Mouse (Mus musculus) limb, embryonic 11.5 days (tissue): ENCODE measurements around the gene Slc6a13. TPM values are rescaled to one million over a fixed set of nuclear protein-coding genes. Genes with fewer than 3 reads are reported as not detected.

ENCODE experiments used
- ATAC-seq: fragments of 200-750 bp; cut with Nextera tagmentation; 2 replicates; pipeline ENCODE4 v1.8.0; 2017; ENCODE audit warnings: low read depth; ENCODE audit not compliant: insufficient number of reproducible peaks, low FRiP score, low TSS enrichment
- DNase-seq: peaks from one replicate; pipeline ENCODE4 v3.0.0-alpha.2; 2015; ENCODE audit warnings: low spot score
- H3K27ac ChIP-seq: fragments of 300-500 bp; sonication (generic); replicated peaks from 2 replicates; pipeline ENCODE4 v1.5.1; 2014; ENCODE audit warnings: low read depth, mild to moderate bottlenecking, low read length
- H3K27me3 ChIP-seq: fragments of 300-500 bp; sonication (generic); 2 replicates; pipeline ENCODE4 v1.6.1; 2014; ENCODE audit warnings: mild to moderate bottlenecking, low read length, mixed read lengths; ENCODE audit not compliant: control insufficient read depth, insufficient read depth
- H3K36me3 ChIP-seq: fragments of 300-500 bp; sonication (generic); 2 replicates; pipeline ENCODE4 v1.6.1; 2014; ENCODE audit warnings: mild to moderate bottlenecking, low read length, moderate library complexity, mixed read lengths; ENCODE audit not compliant: control insufficient read depth, insufficient read depth
- H3K4me1 ChIP-seq: fragments of 300-500 bp; sonication (generic); 2 replicates; pipeline ENCODE4 v1.6.1; 2014; ENCODE audit warnings: low read length, mixed read lengths; ENCODE audit not compliant: control insufficient read depth, insufficient read depth
- H3K4me2 ChIP-seq: fragments of 300-500 bp; sonication (generic); 2 replicates; pipeline ENCODE4 v1.6.1; 2014; ENCODE audit warnings: low read depth, mild to moderate bottlenecking, moderate library complexity; ENCODE audit not compliant: severe bottlenecking
- H3K4me3 ChIP-seq: fragments of 300-500 bp; sonication (generic); 2 replicates; pipeline ENCODE4 v1.5.1; 2014; ENCODE audit warnings: low read depth, low read length
- H3K9ac ChIP-seq: fragments of 300-500 bp; sonication (generic); 2 replicates; pipeline ENCODE4 v1.6.1; 2014; ENCODE audit warnings: mild to moderate bottlenecking, low read length
- H3K9me3 ChIP-seq: fragments of 300-500 bp; sonication (generic); 2 replicates; pipeline ENCODE4 v1.6.1; 2016; ENCODE audit warnings: low read length; ENCODE audit not compliant: control insufficient read depth
- WGBS: fragments of 180-500 bp; shearing (Covaris S2); extraction: QIAGEN DNeasy Blood & Tissue Kit; methylation state at CpG from one replicate; pipeline ENCODE4 v1.1.7; 2014; 5-methylcytosine and 5-hydroxymethylcytosine counted together
- polyA plus RNA-seq: library from polyadenylated mRNA; unstranded; fragments of >200 nt; fragmentation: Nextera tagmentation; extraction: Ambion mirVana; gene quantifications from 2 replicates; pipeline ENCODE4 v1.2.1, GENCODE M21; 2014

Slc6a13 gene
- polyA plus RNA-seq, 1 experiment from 2014 or later: 1.3 TPM

DNA sequence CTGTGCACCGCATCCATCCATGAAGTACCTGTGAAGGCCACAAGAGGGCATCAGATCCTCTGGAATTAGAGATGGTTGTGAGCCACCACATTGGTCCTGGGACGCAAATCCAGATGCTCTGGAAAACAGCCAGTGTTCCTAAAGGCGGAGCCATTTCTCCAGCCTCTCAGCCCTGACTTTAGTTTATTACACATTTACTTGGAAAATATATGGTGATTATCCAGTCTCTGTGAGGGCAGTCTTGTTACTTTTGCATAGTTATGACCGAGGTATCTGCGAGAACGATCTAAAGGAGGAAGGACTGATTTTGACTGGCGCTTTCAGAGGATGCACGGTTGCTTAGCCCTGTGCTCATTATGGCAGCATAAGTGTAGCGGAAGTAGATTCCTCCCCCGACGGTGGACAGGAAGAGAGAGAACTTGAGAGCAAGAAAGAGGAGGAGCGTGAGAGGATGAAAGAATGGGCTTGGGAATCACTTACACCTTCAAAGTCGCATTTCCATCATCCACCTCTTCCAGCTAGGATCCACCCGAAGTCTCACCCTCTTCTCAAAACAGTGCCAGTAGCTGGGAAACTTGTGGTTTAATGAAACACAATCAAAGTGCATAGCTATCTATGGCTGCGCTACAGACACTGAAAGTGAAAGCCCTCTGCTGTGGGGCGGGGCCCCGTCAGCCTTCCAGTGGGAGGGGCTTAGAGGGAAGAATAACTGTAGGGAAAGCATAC lies 27.8 kb upstream of the Slc6a13 start:
- Histone ChIP-seq H3K36me3 (no peaks in the 10 kb centered on the region), H3K9me3 (no peaks in the 10 kb centered on the region), H3K4me3 (peak overlapping the region; percentile 26), H3K27me3 (no peaks in the 10 kb centered on the region), H3K9ac (0 out of 2 replicates have a peak overlapping the region, but pooled peaks have one; percentile 23), H3K4me2 (peak overlapping the region; percentile 65), H3K27ac (0 out of 2 replicates have a peak overlapping the region, but pooled peaks have one; percentile 30), H3K4me1 (no peaks in the 10 kb centered on the region)
- 15% methylated on average over 17 of the region's 17 CpGs for WGBS
- ATAC-seq (peak; percentile 88), DNase-seq (peak; percentile 89)

DNA sequence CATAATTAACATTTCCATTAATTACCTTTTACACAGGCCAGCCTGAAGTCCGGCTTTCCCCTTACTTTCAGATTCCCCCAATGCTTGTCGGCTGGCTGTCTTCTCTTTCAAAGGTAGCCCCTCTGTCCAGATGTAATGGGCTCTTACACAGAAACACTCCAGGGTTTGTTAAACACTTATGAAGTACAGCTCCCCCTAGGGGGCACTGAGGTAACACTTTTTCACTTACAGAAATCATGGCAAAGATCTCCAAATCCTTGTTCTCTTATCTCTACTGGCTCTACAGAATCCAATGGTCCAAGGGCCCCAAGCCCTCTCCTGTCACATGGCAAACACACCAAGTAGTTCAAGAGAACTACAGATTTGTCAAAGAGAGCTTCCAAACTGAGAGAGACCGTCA lies 25.7 kb upstream of the Slc6a13 start:
- Histone ChIP-seq H3K9me3 (no peaks in the 10 kb centered on the region), H3K4me3 (no peak overlapping the region), H3K9ac (no peak overlapping the region), H3K27ac (no peak overlapping the region), H3K4me2 (no peak overlapping the region), H3K36me3 (no peaks in the 10 kb centered on the region), H3K4me1 (no peaks in the 10 kb centered on the region), H3K27me3 (no peaks in the 10 kb centered on the region)
- ATAC-seq (no peak), DNase-seq (peak; percentile 38)
- 82% methylated on average over 3 of the region's 3 CpGs for WGBS

DNA sequence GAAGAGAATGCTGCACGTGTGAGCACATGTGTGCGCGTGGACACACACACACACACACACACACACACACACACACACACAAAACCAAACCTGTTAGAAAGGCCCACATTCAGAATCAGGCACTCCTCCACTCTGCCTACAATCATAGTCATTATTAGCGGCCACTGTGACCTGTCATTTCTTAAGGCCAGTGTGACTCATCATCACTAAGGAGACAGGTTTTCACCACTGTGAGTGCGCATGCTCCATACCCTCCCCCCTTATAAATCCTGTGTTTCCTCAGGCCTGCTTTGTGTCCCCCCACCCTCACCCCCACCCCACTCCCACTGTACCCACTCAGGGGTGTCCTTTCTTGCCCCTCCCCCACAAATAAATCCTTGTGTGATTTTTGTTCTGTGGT lies 15.9 kb upstream of the Slc6a13 start:
- H3K27me3 ChIP-seq: no peaks in the 10 kb centered on the region

DNA sequence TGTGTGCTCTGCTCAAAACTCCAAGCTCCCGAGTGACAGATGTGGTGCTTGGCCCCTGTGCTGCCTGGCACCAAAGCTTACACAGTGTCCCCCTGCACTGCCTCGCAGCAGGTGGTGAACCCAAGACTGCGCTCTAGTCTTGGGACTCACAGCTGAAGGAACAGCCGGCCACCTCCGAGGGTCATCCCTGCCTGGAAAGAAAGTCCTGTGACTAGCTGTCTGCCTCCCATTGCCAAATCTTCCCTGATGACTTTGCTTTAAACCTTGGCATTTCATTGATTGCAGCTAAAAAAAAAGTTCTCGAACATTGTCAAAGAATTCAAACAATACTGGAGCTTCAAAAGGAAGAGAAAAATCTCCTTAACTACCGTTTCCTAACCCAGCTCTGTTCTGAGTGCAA lies 710 bp upstream of the Slc6a13 start:
- Histone ChIP-seq H3K36me3 (no peaks in the 10 kb centered on the region), H3K9me3 (no peaks in the 10 kb centered on the region), H3K27ac (no peak overlapping the region), H3K4me2 (no peak overlapping the region), H3K9ac (no peak overlapping the region), H3K27me3 (no peaks in the 10 kb centered on the region), H3K4me1 (peaks cover 2% of the 10 kb centered on the region; the same call in 1 of the 2 replicates), H3K4me3 (no peak overlapping the region)
- 63% methylated on average over 7 of the region's 7 CpGs for WGBS
- ATAC-seq (no peak), DNase-seq (no peak)

More for the DNA sequence above, 15.9 kb upstream of the Slc6a13 start:
- no peak overlapping the region for H3K27ac ChIP-seq
- H3K4me1 ChIP-seq: no peaks in the 10 kb centered on the region
- H3K9me3 ChIP-seq: no peaks in the 10 kb centered on the region
- WGBS: 92% methylated on average over 5 of the region's 5 CpGs
- H3K4me3 ChIP-seq: no peak overlapping the region
- no peak overlapping the region for H3K4me2 ChIP-seq
- ATAC-seq (no peak), DNase-seq (no peak)
- no peaks in the 10 kb centered on the region for H3K36me3 ChIP-seq
- no peak overlapping the region for H3K9ac ChIP-seq

DNA sequence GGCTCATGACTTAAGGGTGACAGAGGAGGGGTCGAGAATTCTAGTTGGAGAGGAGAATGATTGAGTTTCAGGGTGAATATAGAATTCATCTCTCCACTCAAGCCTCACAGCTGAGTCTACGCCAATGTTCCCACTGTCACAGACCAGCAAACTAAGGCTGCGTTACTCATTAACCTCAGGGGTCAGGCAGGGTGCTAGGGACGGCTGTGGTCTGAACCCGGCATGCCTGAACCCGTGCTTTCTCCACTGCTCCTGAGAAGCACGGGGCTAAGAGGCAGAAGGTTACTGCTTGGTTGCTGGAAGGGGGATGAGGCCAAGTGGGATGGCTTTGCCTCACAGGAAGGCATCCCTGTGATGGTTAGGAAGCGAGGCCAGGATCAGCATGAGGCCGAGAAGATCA lies 477 bp downstream of the Slc6a13 start:
- 53% methylated on average over 9 of the region's 9 CpGs for WGBS

DNA sequence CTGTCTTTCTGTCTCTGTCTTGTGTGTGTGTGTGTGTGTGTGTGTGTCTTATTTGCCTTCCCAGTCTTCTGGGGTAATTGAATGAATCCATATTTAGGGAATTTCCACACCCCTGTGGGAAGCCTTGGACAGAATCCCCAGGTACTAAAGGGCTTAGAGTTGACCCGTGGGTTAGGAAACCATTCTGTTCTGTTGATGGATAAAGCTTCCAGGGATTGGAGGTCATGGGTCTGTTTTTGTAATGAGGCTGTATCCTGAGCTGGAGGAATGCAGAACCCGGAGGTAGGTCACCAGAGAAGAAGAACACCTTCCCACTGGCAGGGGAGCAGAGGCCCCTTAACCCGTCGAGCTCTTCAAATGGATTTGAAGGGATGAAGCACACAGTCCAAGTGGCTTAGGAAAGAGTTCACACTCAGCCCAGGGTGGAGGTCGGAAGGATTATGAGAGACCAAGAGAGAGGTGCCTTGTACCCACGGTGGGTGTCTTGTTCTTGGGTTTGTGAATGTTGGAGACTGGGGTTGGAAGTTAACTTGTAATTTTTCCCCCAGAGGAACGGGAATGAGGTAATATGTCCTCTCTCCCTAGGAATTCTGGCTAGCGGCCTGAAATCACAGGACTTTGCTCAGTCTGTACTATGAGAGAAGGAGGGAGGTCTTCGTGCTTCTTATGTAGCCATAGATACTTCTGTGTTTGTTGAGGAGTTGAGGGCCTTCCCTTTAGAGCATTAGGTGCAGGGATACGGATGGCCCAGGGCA lies 3.6 kb downstream of the Slc6a13 start:
- H3K9ac ChIP-seq: no peak overlapping the region
- no peaks in the 10 kb centered on the region for H3K36me3 ChIP-seq
- H3K9me3 ChIP-seq: no peaks in the 10 kb centered on the region
- ATAC-seq: no peak
- 73% methylated on average over 10 of the region's 10 CpGs for WGBS
- peaks cover 2% of the 10 kb centered on the region; the same call in 1 of the 2 replicates for H3K4me1 ChIP-seq
- no peak overlapping the region for H3K27ac ChIP-seq
- DNase-seq: no peak
- no peak overlapping the region for H3K4me2 ChIP-seq
- H3K27me3 ChIP-seq: no peaks in the 10 kb centered on the region
- H3K4me3 ChIP-seq: no peak overlapping the region

More for the DNA sequence above, 477 bp downstream of the Slc6a13 start:
- Histone ChIP-seq H3K27ac (no peak overlapping the region), H3K9me3 (no peaks in the 10 kb centered on the region), H3K4me3 (no peak overlapping the region), H3K4me1 (peaks cover 2% of the 10 kb centered on the region; the same call in 1 of the 2 replicates), H3K4me2 (peak overlapping the region; percentile 22), H3K9ac (no peak overlapping the region), H3K36me3 (no peaks in the 10 kb centered on the region), H3K27me3 (no peaks in the 10 kb centered on the region)
- ATAC-seq (no peak), DNase-seq (no peak)

DNA sequence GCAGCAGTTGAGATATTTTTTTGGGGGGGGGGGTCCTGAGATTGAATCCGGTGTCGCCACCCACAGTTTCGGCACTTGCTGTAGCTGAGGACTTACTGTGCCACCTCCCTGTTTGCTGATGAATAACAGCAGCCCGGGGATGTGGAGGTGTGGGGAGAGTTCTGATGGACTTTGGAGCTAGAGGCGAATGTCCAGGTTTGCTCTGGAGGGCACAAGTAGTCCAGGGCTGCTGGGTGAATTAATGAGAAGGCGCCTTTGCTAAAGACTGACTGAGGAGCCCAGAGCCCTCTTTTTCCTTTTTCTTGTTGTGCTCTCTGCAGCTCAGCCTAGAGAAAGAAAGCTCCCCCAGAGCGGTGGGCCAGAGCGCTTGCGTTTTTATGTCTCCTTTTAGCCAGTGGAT lies 4.6 kb downstream of the Slc6a13 start:
- Histone ChIP-seq H3K4me2 (no peak overlapping the region), H3K9ac (no peak overlapping the region), H3K27me3 (no peaks in the 10 kb centered on the region), H3K36me3 (no peaks in the 10 kb centered on the region), H3K4me3 (no peak overlapping the region), H3K27ac (no peak overlapping the region), H3K4me1 (peaks cover 2% of the 10 kb centered on the region; the same call in 1 of the 2 replicates), H3K9me3 (no peaks in the 10 kb centered on the region)
- DNase-seq: no peak
- ATAC-seq: no peak
- WGBS: 87% methylated on average over 9 of the region's 9 CpGs

DNA sequence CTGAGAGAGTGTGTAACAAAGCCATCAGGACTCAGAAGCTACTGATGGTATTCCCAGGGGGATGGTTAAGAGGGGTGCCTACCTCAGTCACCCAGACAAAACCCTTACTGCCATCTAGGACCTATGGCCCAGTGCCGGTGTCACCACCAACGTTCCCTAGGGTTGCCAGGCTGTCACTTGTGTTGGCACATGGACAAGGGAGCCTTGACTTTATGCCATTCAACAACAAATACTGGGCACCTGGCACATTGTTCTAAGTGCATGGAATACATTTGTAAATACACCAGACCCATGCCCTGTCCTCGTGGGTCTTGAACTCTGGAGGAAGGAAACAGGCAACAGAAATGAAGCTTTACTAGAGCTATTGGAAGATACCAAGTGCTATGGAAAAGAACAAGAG lies 5.5 kb downstream of the Slc6a13 start:
- Histone ChIP-seq H3K36me3 (no peaks in the 10 kb centered on the region), H3K9me3 (no peaks in the 10 kb centered on the region), H3K4me2 (no peak overlapping the region), H3K4me1 (peaks cover under 1% of the 10 kb centered on the region; the same call in 1 of the 2 replicates), H3K4me3 (no peak overlapping the region), H3K9ac (no peak overlapping the region), H3K27ac (no peak overlapping the region), H3K27me3 (no peaks in the 10 kb centered on the region)
- no peak for ATAC-seq
- WGBS: 91% methylated on average over 3 of the region's 3 CpGs
- no peak for DNase-seq
